In the genomic region with DNA sequence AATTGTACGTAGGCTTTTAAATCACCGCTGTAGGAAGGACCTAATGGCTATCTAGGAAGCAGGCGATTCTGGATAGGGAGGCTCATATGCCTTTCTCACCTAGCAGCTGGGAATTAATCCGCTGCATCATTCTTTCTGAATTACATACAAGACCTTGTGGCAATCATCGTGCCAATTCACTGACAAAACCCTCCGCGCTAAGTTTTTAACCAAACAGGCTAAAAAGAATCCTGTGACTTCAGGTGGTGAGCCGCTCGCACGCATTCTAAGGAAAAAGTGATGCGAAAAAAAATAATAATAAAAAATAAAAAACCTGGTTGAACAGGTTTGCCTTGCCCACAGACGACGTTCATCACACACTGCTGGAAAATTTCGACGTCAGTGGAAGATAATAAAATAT, we compare ENCODE assay signal across 8 mouse cellular contexts. TPM values are rescaled to one million over a fixed set of nuclear protein-coding genes. Genes with fewer than 3 reads are reported as not detected.
A peak's percentile ranks its signal among the peaks of the same experiment; 100 is the strongest.
DNase-seq lines count a peak whose midpoint lies in the region; ATAC-seq and TF ChIP-seq lines count a peak whose summit lies in the region.

No protein-coding gene starts in this region.

- peak overlapping the region; percentile 20; the same call in 1 of the 2 replicates for H3K9ac ChIP-seq in heart, embryonic 15.5 days
- peak overlapping the region; percentile 93 for H3K9ac ChIP-seq in liver, embryonic 13.5 days
- H3K9ac ChIP-seq in neural tube, embryonic 15.5 days (replicated peaks): peak overlapping the region; percentile 99

- DNase-seq in gastrocnemius, adult 2 months: no peak
- no peak for DNase-seq in gastrocnemius, adult 8-10 months (ENCODE audit: low spot score in 2 of 2)
- DNase-seq in 416B (ENCODE audit: low read depth): peak; percentile 74
- DNase-seq in brain, embryonic 14.5 days (ENCODE audit: low read depth): peak; percentile 81
- no peak for DNase-seq in liver, embryonic 13.5 days

- TF ChIP-seq CTCF in gastrocnemius, adult 2 months (IDR thresholded peaks at IDR 0.05): no peak
- TF ChIP-seq CTCF in brain, embryonic 14.5 days (IDR thresholded peaks at IDR 0.05; ENCODE audit: borderline replicate concordance, extremely low read depth, insufficient read depth, insufficient read length): no peak

- H3K36me3 ChIP-seq in heart, embryonic 15.5 days: peaks cover 3% of the 10 kb centered on the region
- H3K36me3 ChIP-seq in liver, embryonic 13.5 days: peaks cover 10% of the 10 kb centered on the region
- no peaks in the 10 kb centered on the region for H3K36me3 ChIP-seq in neural tube, embryonic 15.5 days

- intact Hi-C loops in gastrocnemius, adult 2 months (cut with DNase I): no loop called here

- peak overlapping the region; percentile 92 for H3K27ac ChIP-seq in gastrocnemius, adult 2 months
- no peak overlapping the region for H3K27ac ChIP-seq in heart, embryonic 15.5 days
- no peak overlapping the region for H3K27ac ChIP-seq in liver, embryonic 13.5 days
- peak overlapping the region; percentile 98 for H3K27ac ChIP-seq in neural tube, embryonic 15.5 days (replicated peaks)

- H3K4me2 ChIP-seq in heart, embryonic 15.5 days: peak overlapping the region; percentile 98
- peak overlapping the region; percentile 98 for H3K4me2 ChIP-seq in liver, embryonic 13.5 days
- peak overlapping the region; percentile 95 for H3K4me2 ChIP-seq in neural tube, embryonic 15.5 days

- peak overlapping the region; percentile 97 for H3K4me3 ChIP-seq in gastrocnemius, adult 2 months
- H3K4me3 ChIP-seq in heart, embryonic 15.5 days: peak overlapping the region; percentile 91
- H3K4me3 ChIP-seq in liver, embryonic 13.5 days (replicated peaks): peak overlapping the region; percentile 89
- H3K4me3 ChIP-seq in neural tube, embryonic 15.5 days (replicated peaks): peak overlapping the region; percentile 85

- H3K9me3 ChIP-seq in heart, embryonic 15.5 days (replicated peaks): no peaks in the 10 kb centered on the region
- H3K9me3 ChIP-seq in liver, embryonic 13.5 days (replicated peaks): no peaks in the 10 kb centered on the region
- H3K9me3 ChIP-seq in neural tube, embryonic 15.5 days (replicated peaks): no peaks in the 10 kb centered on the region

- peaks cover 7% of the 10 kb centered on the region for H3K4me1 ChIP-seq in heart, embryonic 15.5 days (replicated peaks)
- peaks cover 29% of the 10 kb centered on the region for H3K4me1 ChIP-seq in liver, embryonic 13.5 days (replicated peaks)
- H3K4me1 ChIP-seq in neural tube, embryonic 15.5 days: peaks cover 16% of the 10 kb centered on the region; the same call in 1 of the 2 replicates

- ATAC-seq in heart, embryonic 15.5 days (replicated peaks; ENCODE audit: insufficient number of reproducible peaks, insufficient read depth, low FRiP score, low read depth): no peak
- ATAC-seq in liver, embryonic 13.5 days (ENCODE audit: low read depth): no peak
- ATAC-seq in neural tube, embryonic 15.5 days (ENCODE audit: low FRiP score): no peak
- ATAC-seq in inflammation-experienced regulatory T-cells, adult 6 months: no peak

- no peaks in the 10 kb centered on the region for H3K27me3 ChIP-seq in heart, embryonic 15.5 days
- no peaks in the 10 kb centered on the region for H3K27me3 ChIP-seq in liver, embryonic 13.5 days
- H3K27me3 ChIP-seq in neural tube, embryonic 15.5 days (replicated peaks): no peaks in the 10 kb centered on the region

- WGBS in heart, embryonic 15.5 days: 2% methylated on average over 15 of the region's 15 CpGs
- WGBS in liver, embryonic 13.5 days (ENCODE audit: insufficient replicate concordance): 4% methylated on average over 15 of the region's 15 CpGs
- WGBS in neural tube, embryonic 15.5 days: under 1% methylated on average over 15 of the region's 15 CpGs

- TF ChIP-seq POLR2A in brain, embryonic 14.5 days (IDR thresholded peaks at IDR 0.05; ENCODE audit: borderline replicate concordance, extremely low read depth, insufficient read depth, insufficient read length, poor library complexity, severe bottlenecking): no peak

RNA-seq across cellular contexts. Expression of a gene that starts 1.1 kb away (rescaled TPM):
- total RNA-seq in gastrocnemius, adult 2 months (2021): 10 to 100 TPM; 10.7 to 11.4 TPM
- 10 to 100 TPM; 10.2 to 12.5 (median 11.5) TPM for total RNA-seq in gastrocnemius, adult 8-10 months (2022)
- polyA plus RNA-seq in brain, embryonic 14.5 days (2012; rRNA removed): 12.4 and 21.0 TPM in 2 replicates
- polyA plus RNA-seq in heart, embryonic 15.5 days (2015; fragmentation: Nextera tagmentation; extraction: Ambion mirVana): 2.7 and 4.5 TPM in 2 replicates
- 2.7 and 3.0 TPM in 2 replicates for polyA plus RNA-seq in liver, embryonic 13.5 days (2015; fragmentation: Nextera tagmentation; extraction: Ambion mirVana)
- 9.8 and 10.4 TPM in 2 replicates for polyA plus RNA-seq in neural tube, embryonic 15.5 days (2015; fragmentation: Nextera tagmentation; extraction: Ambion mirVana)
- 10 to 100 TPM in 2 of 3 experiments, 1 to 10 TPM in 1; 7.7 to 13.2 (median 13.0) TPM for polyA plus RNA-seq in inflammation-experienced regulatory T-cells, adult 6 months (2017; shearing (Covaris generic))

Comparison
In these comparisons a context has a peak if more than half of its experiments do, and no peak if none do; other contexts are left out.
1. DNase-seq: peak in 416B (single experiment) and brain, embryonic 14.5 days (single experiment); none in gastrocnemius, adult 2 months (single experiment), gastrocnemius, adult 8-10 months (0 of 2) and liver, embryonic 13.5 days (single experiment).
2. H3K27ac ChIP-seq: peak in gastrocnemius, adult 2 months (single experiment) and neural tube, embryonic 15.5 days (single experiment); none in heart, embryonic 15.5 days (single experiment) and liver, embryonic 13.5 days (single experiment).
3. H3K9ac ChIP-seq: peak in every context shown above with its lines; median percentile 99 in neural tube, embryonic 15.5 days; 93 in liver, embryonic 13.5 days; 20 in heart, embryonic 15.5 days.
4. Peak in every context shown above with its lines, with median percentiles within 50 percentile points of each other: H3K4me3 ChIP-seq and H3K4me2 ChIP-seq.